Mouse (Mus musculus) ES-Bruce4 (cell line): Measurements from ENCODE around the gene Hist2h2aa1.

Experiments used
- CTCF ChIP-seq: IDR thresholded peaks from one replicate; pipeline ENCODE4 v1.8.1; 2011; ENCODE audit warnings: low read depth, low read length
- POLR2A ChIP-seq: IDR thresholded peaks from one replicate; pipeline ENCODE4 v1.8.1; 2011; ENCODE audit warnings: low read length; ENCODE audit not compliant: insufficient read depth

DNA sequence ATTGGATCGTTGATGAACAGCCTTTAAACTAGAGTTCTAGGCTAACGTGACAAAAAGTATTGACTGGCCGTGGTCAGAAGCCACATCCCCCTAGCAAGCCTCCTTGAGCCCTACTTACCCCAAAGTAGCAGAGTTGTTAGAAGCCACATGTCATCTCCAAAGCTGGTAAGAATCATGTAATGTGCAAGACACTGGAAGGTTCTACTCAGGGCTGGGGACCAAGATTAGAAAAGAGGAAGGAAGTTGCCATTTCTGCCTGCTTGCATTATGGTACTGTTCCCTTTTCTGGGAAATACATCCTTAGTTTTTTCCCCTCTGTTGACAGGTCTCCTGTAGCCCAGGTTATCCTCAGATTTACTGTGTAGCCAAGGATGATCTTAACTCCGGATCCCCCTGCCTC lies 48.5 kb downstream of the Hist2h2aa1 start, which contains the start of gene Fcgr1:
- no peak for TF ChIP-seq CTCF
- no peak for TF ChIP-seq POLR2A
